Mouse (Mus musculus): ENCODE data around the gene Sept9. TPM values are rescaled to one million over a fixed set of nuclear protein-coding genes. Genes with fewer than 3 reads are reported as not detected.

Gene Sept9
- polyA plus RNA-seq, 1 experiment, result 45.3 TPM

GRCm38 (mm10) chr11:117175472-117175871 lies 24.0 kb upstream of the Sept9 start:
- no peak overlapping the region for H3K4me3 ChIP-seq (ENCODE audit: extremely low read depth, insufficient read depth, insufficient read length)
- no peaks in the 10 kb centered on the region for H3K36me3 ChIP-seq (ENCODE audit: control insufficient read depth, insufficient read depth, low read length)
- TF ChIP-seq CTCF (IDR thresholded peaks at IDR 0.05; ENCODE audit: extremely low read depth, insufficient read depth, insufficient read length, insufficient replicate concordance), result no peak
- TF ChIP-seq POLR2A (IDR thresholded peaks at IDR 0.05; ENCODE audit: low read depth, low read length), result no peak
- H3K27ac ChIP-seq (ENCODE audit: insufficient read depth, low read length), result no peak overlapping the region
- no peaks in the 10 kb centered on the region for H3K27me3 ChIP-seq (ENCODE audit: control insufficient read depth, insufficient read depth, low read length)
- 90% methylated on average over 12 of the region's 12 CpGs for WGBS
- H3K4me1 ChIP-seq (ENCODE audit: control insufficient read depth, insufficient read depth, insufficient read length), result no peaks in the 10 kb centered on the region
- no peak for DNase-seq (ENCODE audit: low read depth in 1 of 2, low spot score in 2 of 2)

DNA sequence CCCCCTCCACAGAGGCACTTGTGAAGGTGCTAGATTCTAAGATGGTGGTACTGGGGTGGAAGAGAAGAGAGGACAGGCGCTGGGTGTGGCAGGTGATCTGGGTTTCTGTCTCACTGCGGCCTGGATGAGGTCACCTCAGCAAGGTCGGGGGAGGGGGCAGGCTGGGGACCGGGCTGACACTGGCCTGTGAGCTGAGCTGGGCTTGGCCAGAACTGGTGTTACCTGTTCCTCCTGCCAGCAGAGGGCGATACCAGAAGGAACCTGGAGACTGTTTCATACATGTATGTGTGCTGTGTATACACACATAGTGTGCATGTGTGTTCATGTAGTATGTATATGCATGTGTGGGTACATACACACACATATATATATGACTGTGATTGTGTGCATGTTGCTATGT lies 23.2 kb upstream of the Sept9 start:
- Histone ChIP-seq H3K27ac (ENCODE audit: insufficient read depth, low read length) (no peak overlapping the region), H3K36me3 (ENCODE audit: control insufficient read depth, insufficient read depth, low read length) (no peaks in the 10 kb centered on the region), H3K4me1 (ENCODE audit: control insufficient read depth, insufficient read depth, insufficient read length) (no peaks in the 10 kb centered on the region), H3K27me3 (ENCODE audit: control insufficient read depth, insufficient read depth, low read length) (no peaks in the 10 kb centered on the region), H3K4me3 (ENCODE audit: extremely low read depth, insufficient read depth, insufficient read length) (no peak overlapping the region)
- no peak for TF ChIP-seq POLR2A (IDR thresholded peaks at IDR 0.05; ENCODE audit: low read depth, low read length)
- no peak for TF ChIP-seq CTCF (IDR thresholded peaks at IDR 0.05; ENCODE audit: extremely low read depth, insufficient read depth, insufficient read length, insufficient replicate concordance)
- 58% methylated on average over 5 of the region's 5 CpGs for WGBS
- peak; percentile 17 to 47 for DNase-seq (ENCODE audit: low read depth in 1 of 2, low spot score in 2 of 2)

DNA sequence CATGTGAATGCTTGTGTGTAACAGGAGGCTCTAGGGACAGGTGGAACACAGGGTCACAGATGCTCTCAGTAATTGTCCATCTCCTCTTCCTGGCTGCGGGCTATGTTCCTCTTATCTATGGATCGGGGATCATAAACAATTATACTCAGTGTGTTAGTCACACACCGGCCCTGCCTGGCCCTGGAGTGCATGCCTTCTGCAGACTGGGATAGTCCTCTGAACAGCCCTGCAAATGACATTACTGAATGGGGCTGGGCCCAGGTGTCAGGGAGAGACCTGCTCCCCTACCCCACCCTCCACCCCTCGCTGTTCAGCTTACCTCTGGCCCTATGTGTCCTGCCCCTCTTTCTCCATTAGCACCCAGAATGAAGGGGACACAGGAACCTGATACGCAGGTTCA lies 22.6 kb upstream of the Sept9 start:
- TF ChIP-seq POLR2A (IDR thresholded peaks at IDR 0.05; ENCODE audit: low read depth, low read length), result no peak
- TF ChIP-seq CTCF (IDR thresholded peaks at IDR 0.05; ENCODE audit: extremely low read depth, insufficient read depth, insufficient read length, insufficient replicate concordance), result no peak
- DNase-seq (ENCODE audit: low read depth in 1 of 2, low spot score in 2 of 2), result no peak
- Histone ChIP-seq H3K27me3 (ENCODE audit: control insufficient read depth, insufficient read depth, low read length) (no peaks in the 10 kb centered on the region), H3K36me3 (ENCODE audit: control insufficient read depth, insufficient read depth, low read length) (no peaks in the 10 kb centered on the region), H3K4me1 (ENCODE audit: control insufficient read depth, insufficient read depth, insufficient read length) (no peaks in the 10 kb centered on the region), H3K27ac (ENCODE audit: insufficient read depth, low read length) (no peak overlapping the region), H3K4me3 (ENCODE audit: extremely low read depth, insufficient read depth, insufficient read length) (no peak overlapping the region)
- WGBS, result 83% methylated on average over 5 of the region's 5 CpGs

DNA sequence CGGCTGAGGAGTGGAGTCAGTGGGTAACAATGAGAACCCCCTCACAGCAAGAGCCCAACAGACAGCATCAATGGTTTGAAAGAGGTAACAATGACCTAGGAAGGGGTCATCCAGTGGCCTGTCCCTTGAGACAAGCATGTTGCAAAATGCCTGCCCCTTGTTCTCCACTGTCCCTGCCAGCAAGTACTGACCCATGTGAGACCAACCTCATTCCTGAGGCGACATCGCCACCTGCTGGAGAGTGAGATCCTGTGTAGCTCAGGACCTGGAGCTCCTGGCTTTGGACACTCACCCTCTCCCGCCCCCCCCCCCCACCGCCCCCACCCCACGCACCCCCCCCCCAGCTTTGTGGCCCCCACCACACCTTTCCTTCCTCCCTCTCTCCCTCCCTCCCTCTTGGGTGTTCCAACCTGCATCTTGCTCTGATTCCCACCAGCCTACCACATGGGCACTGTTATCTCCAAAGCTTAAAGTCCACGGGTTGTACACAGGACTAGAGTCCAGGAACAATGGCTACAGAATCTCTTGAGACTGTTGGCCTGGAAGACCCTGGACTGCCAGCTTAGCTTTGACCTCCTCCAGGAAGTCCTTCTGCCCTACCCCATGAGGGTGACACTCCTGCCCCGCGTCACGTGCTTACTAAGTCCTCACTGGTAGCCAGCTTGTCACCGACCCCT lies 22.0 kb upstream of the Sept9 start:
- peak; percentile 56 to 83 for DNase-seq (ENCODE audit: low read depth in 1 of 2, low spot score in 2 of 2)
- Histone ChIP-seq H3K27ac (ENCODE audit: insufficient read depth, low read length) (no peak overlapping the region), H3K4me3 (ENCODE audit: extremely low read depth, insufficient read depth, insufficient read length) (no peak overlapping the region), H3K4me1 (ENCODE audit: control insufficient read depth, insufficient read depth, insufficient read length) (no peaks in the 10 kb centered on the region), H3K27me3 (ENCODE audit: control insufficient read depth, insufficient read depth, low read length) (no peaks in the 10 kb centered on the region), H3K36me3 (ENCODE audit: control insufficient read depth, insufficient read depth, low read length) (no peaks in the 10 kb centered on the region)
- TF ChIP-seq CTCF (IDR thresholded peaks at IDR 0.05; ENCODE audit: extremely low read depth, insufficient read depth, insufficient read length, insufficient replicate concordance) (peak; percentile 97), POLR2A (IDR thresholded peaks at IDR 0.05; ENCODE audit: low read depth, low read length) (no peak)
- WGBS, result 59% methylated on average over 8 of the region's 11 CpGs

- 79% methylated on average over 5 of the region's 5 CpGs for WGBS
- H3K27me3 ChIP-seq (ENCODE audit: control insufficient read depth, insufficient read depth, low read length), result no peaks in the 10 kb centered on the region
- no peaks in the 10 kb centered on the region for H3K4me1 ChIP-seq (ENCODE audit: control insufficient read depth, insufficient read depth, insufficient read length)
- H3K4me3 ChIP-seq (ENCODE audit: extremely low read depth, insufficient read depth, insufficient read length), result no peak overlapping the region
- DNase-seq (ENCODE audit: low read depth in 1 of 2, low spot score in 2 of 2), result no peak
- H3K36me3 ChIP-seq (ENCODE audit: control insufficient read depth, insufficient read depth, low read length), result no peaks in the 10 kb centered on the region
- H3K27ac ChIP-seq (ENCODE audit: insufficient read depth, low read length), result no peak overlapping the region
- peak; percentile 10; the same call in 1 of the 2 replicates for TF ChIP-seq CTCF (IDR thresholded peaks at IDR 0.05; ENCODE audit: extremely low read depth, insufficient read depth, insufficient read length, insufficient replicate concordance)
- no peak for TF ChIP-seq POLR2A (IDR thresholded peaks at IDR 0.05; ENCODE audit: low read depth, low read length)
Observed at GRCm38 (mm10) chr11:117179902-117180301, 19.6 kb upstream of the Sept9 start.

GRCm38 (mm10) chr11:117182808-117183207 lies 16.7 kb upstream of the Sept9 start:
- H3K27ac ChIP-seq (ENCODE audit: insufficient read depth, low read length), result no peak overlapping the region
- no peak for DNase-seq (ENCODE audit: low read depth in 1 of 2, low spot score in 2 of 2)
- no peaks in the 10 kb centered on the region for H3K36me3 ChIP-seq (ENCODE audit: control insufficient read depth, insufficient read depth, low read length)
- 55% methylated on average over 3 of the region's 3 CpGs for WGBS
- no peak for TF ChIP-seq POLR2A (IDR thresholded peaks at IDR 0.05; ENCODE audit: low read depth, low read length)
- TF ChIP-seq CTCF (IDR thresholded peaks at IDR 0.05; ENCODE audit: extremely low read depth, insufficient read depth, insufficient read length, insufficient replicate concordance), result no peak
- no peaks in the 10 kb centered on the region for H3K4me1 ChIP-seq (ENCODE audit: control insufficient read depth, insufficient read depth, insufficient read length)
- H3K27me3 ChIP-seq (ENCODE audit: control insufficient read depth, insufficient read depth, low read length), result no peaks in the 10 kb centered on the region
- no peak overlapping the region for H3K4me3 ChIP-seq (ENCODE audit: extremely low read depth, insufficient read depth, insufficient read length)

DNA sequence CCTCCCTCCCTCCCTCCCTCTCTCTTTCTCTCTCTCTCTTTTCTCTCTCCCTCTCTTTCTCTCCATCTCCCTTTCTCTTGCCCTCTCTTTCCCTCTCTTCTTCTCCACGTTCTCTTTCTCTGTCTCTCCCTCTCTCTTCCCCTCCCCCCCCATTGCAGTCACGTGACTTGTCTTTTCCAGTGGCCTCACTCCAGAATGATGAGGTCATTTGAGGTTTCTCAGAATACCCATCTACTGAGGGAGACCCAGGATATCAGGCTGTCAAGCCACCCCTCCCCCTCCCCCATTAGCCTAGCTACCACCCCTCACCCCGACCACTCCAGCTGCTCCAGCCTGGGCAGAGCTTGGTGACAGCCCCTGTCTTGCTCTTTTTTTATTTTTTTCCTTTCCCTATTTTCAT lies 16.2 kb upstream of the Sept9 start:
- 88% methylated on average over 2 of the region's 3 CpGs for WGBS
- TF ChIP-seq POLR2A (IDR thresholded peaks at IDR 0.05; ENCODE audit: low read depth, low read length) (no peak), CTCF (IDR thresholded peaks at IDR 0.05; ENCODE audit: extremely low read depth, insufficient read depth, insufficient read length, insufficient replicate concordance) (no peak)
- no peaks in the 10 kb centered on the region for H3K27me3 ChIP-seq (ENCODE audit: control insufficient read depth, insufficient read depth, low read length)
- H3K27ac ChIP-seq (ENCODE audit: insufficient read depth, low read length), result no peak overlapping the region
- no peak for DNase-seq (ENCODE audit: low read depth in 1 of 2, low spot score in 2 of 2)
- no peaks in the 10 kb centered on the region for H3K4me1 ChIP-seq (ENCODE audit: control insufficient read depth, insufficient read depth, insufficient read length)
- no peak overlapping the region for H3K4me3 ChIP-seq (ENCODE audit: extremely low read depth, insufficient read depth, insufficient read length)
- H3K36me3 ChIP-seq (ENCODE audit: control insufficient read depth, insufficient read depth, low read length), result no peaks in the 10 kb centered on the region
